Mouse (Mus musculus) lung, adult 2 months (tissue): ENCODE data around the gene Mpp6.

ENCODE experiments used
- CTCF ChIP-seq: fragments of 200-500 bp; IDR thresholded peaks from 2 replicates; pipeline ENCODE4 v1.5.1; 2011; ENCODE audit warnings: mild to moderate bottlenecking, low read length, control low read depth; ENCODE audit not compliant: insufficient read depth
- POLR2A ChIP-seq: fragments of 200-500 bp; IDR thresholded peaks from 2 replicates; pipeline ENCODE4 v1.6.1; 2011; ENCODE audit warnings: low read depth, mild to moderate bottlenecking, control low read depth, low read length, borderline replicate concordance; ENCODE audit errors: extremely low read depth

DNA sequence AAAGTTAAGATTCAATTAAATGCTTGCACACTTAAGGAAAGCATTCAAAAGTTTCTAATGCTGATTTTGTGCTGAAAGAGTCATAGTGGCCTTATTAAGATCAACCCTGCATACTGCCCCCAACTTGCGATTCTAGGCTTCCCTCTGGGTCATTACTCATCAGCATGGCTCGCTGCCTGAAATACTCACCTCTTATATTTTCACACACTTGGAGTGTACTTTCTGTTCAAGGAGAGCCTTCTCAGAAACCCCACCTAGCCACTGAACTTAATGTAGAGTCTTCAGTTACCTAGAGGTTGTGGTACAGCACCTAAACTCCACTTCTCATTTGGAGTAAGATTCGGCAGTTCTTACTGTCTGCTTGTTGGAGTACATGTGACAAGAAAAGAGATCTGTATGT lies 81.6 kb downstream of the Mpp6 start:
- no peak for TF ChIP-seq CTCF
- no peak for TF ChIP-seq POLR2A
